Mouse (Mus musculus): ENCODE measurements around the gene Sergef.

DNA sequence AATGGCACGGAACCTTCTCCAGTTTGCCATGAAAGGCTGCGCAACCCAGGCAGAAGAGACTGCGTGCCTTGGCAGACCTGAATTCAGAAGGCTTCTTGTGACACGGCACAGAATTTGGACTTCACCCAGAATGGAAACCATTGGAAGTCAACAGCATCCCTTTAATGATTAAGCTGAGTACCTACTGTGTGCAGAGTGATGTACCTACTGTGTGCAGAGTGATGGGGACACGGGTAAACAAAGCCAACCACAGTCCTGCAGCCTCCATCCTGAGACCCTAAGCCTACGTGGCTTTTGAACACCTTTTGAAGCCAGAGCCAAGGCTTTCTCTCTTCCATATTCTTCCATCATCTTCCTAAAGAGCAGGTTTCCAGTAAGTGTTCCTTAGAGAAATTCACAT, 56.9 kb downstream of the Sergef start:
- TF ChIP-seq FOSL1 (IDR thresholded peaks at IDR 0.05; ENCODE audit: insufficient read depth, low read length, poor library complexity, severe bottlenecking) (no peak), CTCF (IDR thresholded peaks at IDR 0.05; ENCODE audit: control insufficient read depth, insufficient read depth, insufficient read length) (no peak), MYOD1 (IDR thresholded peaks at IDR 0.05; ENCODE audit: control insufficient read depth, insufficient read length, low read depth) (no peak), MAX (IDR thresholded peaks at IDR 0.05) (no peak), MYOG (IDR thresholded peaks at IDR 0.05; ENCODE audit: control insufficient read depth, extremely low read depth, insufficient read length) (no peak)

All from C2C12 (cell line).